Mouse (Mus musculus): Measurements from ENCODE around the gene Efcab5. TPM values are rescaled to one million over a fixed set of nuclear protein-coding genes. Genes with fewer than 3 reads are reported as not detected.
"Not testable (repeated sequence)": the region's sequence is repeated elsewhere in the genome, so short reads cannot be mapped to it uniquely, and the experiment has no call there.

Gene Efcab5
- total RNA-seq, 2 experiments from 2014 or later: 3.7 to 4.2 TPM

- no peak overlapping the region for H3K4me3 ChIP-seq
- no peak overlapping the region for H3K27ac ChIP-seq
- DNase-seq (ENCODE audit: extremely low spot score in 1 of 2, low spot score in 2 of 2): no peak
- intact Hi-C loops (cut with DNase I): no loop called here
- TF ChIP-seq CTCF (IDR thresholded peaks at IDR 0.05): no peak
These were observed 60.2 kb downstream of the Efcab5 start for GRCm38 (mm10) chr11:77128562-77128961.

GRCm38 (mm10) chr11:77111141-77111540 is 77.6 kb downstream of the Efcab5 start:
- intact Hi-C loops (cut with DNase I): no loop called here
- Histone ChIP-seq H3K4me3 (no peak overlapping the region), H3K27ac (no peak overlapping the region)
- no peak for DNase-seq (ENCODE audit: extremely low spot score in 1 of 2, low spot score in 2 of 2)
- no peak for TF ChIP-seq CTCF (IDR thresholded peaks at IDR 0.05)

DNA sequence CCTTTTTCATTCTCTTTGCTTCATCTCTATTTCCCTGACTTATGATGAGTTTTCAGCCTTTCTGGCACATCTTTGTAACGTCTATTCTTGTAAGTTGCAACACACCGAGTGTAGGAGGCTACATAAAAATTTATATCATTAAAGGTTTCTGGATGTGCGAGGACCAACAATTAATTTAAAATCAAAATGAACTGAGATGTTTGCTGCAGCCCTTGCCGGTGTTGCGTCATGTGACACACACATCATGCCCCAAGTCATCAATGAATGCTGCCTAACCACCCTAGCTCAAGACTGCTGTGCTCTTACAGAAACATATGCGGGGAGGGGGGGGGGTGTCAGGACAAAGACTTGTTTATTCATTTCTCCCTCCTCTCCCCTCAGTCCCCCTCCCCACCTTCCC is 80.3 kb downstream of the Efcab5 start:
- DNase-seq (ENCODE audit: extremely low spot score in 1 of 2, low spot score in 2 of 2): no peak
- intact Hi-C loops (cut with DNase I): no loop called here

DNA sequence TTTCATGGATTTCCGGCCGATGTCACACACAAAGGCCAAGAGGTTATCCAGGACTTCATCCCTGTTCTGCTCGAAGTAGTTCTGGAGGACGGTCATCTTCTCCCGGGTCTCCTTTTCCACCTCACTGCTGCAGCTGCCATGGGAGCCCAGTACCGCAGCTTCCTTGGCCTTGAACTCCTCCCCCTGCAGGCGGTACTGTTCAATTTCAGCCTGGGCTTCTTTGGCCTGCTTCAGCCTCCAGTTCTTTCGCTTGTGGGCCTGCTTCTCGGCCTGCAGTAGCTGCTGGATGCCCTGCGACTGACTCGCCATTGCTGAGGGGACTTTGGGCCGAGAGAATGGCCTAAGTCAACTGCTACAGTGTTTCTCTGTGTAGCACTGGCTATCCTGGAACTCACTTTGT is 80.9 kb downstream of the Efcab5 start:
- intact Hi-C loops (cut with DNase I); H3K27ac ChIP-seq; H3K4me3 ChIP-seq; DNase-seq (ENCODE audit: extremely low spot score in 1 of 2, low spot score in 2 of 2): not testable (repeated sequence)

More for the DNA sequence above, 80.3 kb downstream of the Efcab5 start:
- Histone ChIP-seq H3K4me3 (no peak overlapping the region), H3K27ac (no peak overlapping the region)
- no peak for TF ChIP-seq CTCF (IDR thresholded peaks at IDR 0.05)

- DNase-seq (ENCODE audit: extremely low spot score in 1 of 2, low spot score in 2 of 2): no peak
- intact Hi-C loops (cut with DNase I): no loop called here
- H3K27ac ChIP-seq: no peak overlapping the region
- no peak overlapping the region for H3K4me3 ChIP-seq
- no peak; the same call in 1 of the 2 replicates for TF ChIP-seq CTCF (IDR thresholded peaks at IDR 0.05)
These were observed 81.8 kb downstream of the Efcab5 start for GRCm38 (mm10) chr11:77106961-77107360.

DNA sequence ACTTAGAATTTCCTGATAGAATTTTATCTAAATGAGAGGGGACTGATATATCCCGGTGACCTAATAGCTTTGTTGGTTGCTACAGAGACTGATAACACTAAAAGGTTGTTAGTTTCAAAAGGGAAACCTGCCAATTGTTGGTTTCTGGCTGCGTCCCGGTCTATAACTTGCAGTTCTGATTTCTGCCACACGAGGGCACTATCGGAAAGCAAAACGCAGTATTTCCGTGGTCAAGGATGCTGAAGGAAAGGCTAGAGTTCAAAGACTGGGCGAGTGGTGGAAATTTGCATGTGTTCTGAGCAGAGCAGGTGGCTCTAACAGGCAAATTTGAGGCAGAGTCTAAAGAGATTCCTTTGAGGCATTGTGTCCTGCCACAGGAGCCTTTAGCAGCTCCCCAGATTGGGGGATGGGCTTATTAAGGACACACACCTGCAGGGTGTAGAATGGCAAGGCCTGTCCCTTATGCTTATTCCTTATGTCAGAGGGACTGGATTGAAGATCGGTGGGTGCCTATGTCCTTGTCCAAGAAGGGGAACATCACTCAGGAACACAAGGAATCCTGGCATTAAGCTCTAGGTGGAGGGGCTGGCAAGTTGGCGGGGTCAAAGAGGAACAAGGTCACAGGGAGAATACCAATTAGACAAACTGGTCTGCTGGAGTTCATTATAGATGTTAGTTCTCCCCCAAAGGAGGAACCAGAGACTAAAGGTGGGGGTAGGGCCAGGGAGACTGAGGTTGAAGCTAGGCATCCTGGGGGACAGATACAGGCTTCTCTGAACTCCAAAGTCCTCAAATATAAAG is 88.4 kb downstream of the Efcab5 start:
- TF ChIP-seq CTCF (IDR thresholded peaks at IDR 0.05): peak; percentile 94
- H3K4me3 ChIP-seq: no peak overlapping the region
- intact Hi-C loops (cut with DNase I): loop anchor here (1.0 to 5.0 kb wide), 3 partner anchors 87 to 347 kb away; partner anchors contain the start of gene Efcab5

GRCm38 (mm10) chr11:77098332-77098972 is 90.3 kb downstream of the Efcab5 start:
- no peak overlapping the region for H3K27ac ChIP-seq
- intact Hi-C loops (cut with DNase I): loop anchor here (10.0 kb wide), 1 partner anchor 536 kb away; no protein-coding TSS in a partner anchor
- no peak for DNase-seq (ENCODE audit: extremely low spot score in 1 of 2, low spot score in 2 of 2)
- H3K4me3 ChIP-seq: no peak overlapping the region
- TF ChIP-seq CTCF (IDR thresholded peaks at IDR 0.05): no peak

More for the DNA sequence above, 88.4 kb downstream of the Efcab5 start:
- DNase-seq (ENCODE audit: extremely low spot score in 1 of 2, low spot score in 2 of 2): peak; percentile 67 to 83
- H3K27ac ChIP-seq: no peak overlapping the region

DNA sequence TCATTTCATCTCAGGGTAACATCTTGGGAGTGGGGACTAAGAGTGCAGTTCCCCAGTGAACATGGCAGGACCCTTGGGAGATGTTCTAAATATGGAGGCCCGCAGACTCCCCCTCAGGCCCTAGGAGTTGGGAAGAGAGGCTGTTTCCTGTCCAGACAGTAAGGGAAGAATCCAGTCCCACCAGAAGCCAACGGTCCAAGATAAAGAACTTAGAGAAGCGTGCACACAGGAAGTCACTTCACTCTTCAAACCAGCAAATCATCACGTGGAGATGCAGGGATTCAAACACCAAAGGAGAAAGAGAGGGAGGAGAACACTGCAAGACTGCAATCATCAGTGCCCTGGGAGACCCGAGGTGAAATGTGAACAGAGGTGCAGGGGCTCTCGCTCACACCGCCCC is 91.8 kb downstream of the Efcab5 start:
- intact Hi-C loops (cut with DNase I): loop anchor here (10.0 kb wide), 1 partner anchor 538 kb away; no protein-coding TSS in a partner anchor
- H3K27ac ChIP-seq: no peak overlapping the region
- no peak for TF ChIP-seq CTCF (IDR thresholded peaks at IDR 0.05)
- DNase-seq (ENCODE audit: extremely low spot score in 1 of 2, low spot score in 2 of 2): no peak
- no peak overlapping the region for H3K4me3 ChIP-seq

DNA sequence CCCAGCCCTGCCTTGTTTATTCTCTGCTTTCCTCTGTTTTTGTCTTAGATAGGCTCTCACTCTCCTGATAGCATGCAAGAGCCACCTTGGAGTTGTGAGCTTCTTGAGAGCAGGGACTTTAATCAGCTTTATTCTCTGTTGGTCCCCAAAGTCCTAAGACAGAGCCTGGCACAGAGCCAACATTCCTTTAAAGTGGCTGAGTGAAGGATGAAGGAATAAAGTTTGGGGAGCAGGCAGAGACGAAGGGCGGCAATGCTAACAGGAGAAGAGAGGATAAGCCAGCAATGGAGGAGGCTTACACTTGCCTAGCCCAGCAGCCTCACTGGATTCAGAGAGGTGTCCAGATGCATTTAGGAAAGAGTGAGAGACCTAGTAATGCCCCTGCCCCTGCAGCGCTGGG is 92.2 kb downstream of the Efcab5 start:
- DNase-seq (ENCODE audit: extremely low spot score in 1 of 2, low spot score in 2 of 2): no peak
- Histone ChIP-seq H3K27ac (no peak overlapping the region), H3K4me3 (no peak overlapping the region)
- TF ChIP-seq CTCF (IDR thresholded peaks at IDR 0.05): no peak
- intact Hi-C loops (cut with DNase I): loop anchor here (10.0 kb wide), 1 partner anchor 538 kb away; no protein-coding TSS in a partner anchor

DNA sequence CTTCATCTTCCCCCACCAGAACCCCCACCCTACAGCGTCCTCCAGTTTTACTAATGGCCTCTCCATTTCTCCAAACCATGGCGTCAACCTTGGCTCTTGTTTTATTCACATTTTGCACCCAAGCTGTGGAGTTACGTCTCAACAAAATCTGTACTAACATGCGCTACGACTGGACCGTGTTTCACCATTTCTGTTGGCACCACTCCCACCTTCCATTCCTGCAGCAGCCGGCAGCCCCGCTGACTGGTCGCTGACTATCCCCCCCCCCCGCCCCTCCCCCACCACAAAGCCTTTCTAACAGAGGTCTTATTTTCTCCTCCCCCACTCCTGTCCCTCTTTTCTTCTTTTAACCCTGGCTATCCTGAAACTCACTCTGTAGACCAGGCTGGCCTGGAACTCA is 93.6 kb downstream of the Efcab5 start:
- DNase-seq (ENCODE audit: extremely low spot score in 1 of 2, low spot score in 2 of 2): no peak
- Histone ChIP-seq H3K27ac (no peak overlapping the region), H3K4me3 (no peak overlapping the region)
- TF ChIP-seq CTCF (IDR thresholded peaks at IDR 0.05): no peak
- intact Hi-C loops (cut with DNase I): loop anchor here (10.0 kb wide), 1 partner anchor 540 kb away; no protein-coding TSS in a partner anchor

DNA sequence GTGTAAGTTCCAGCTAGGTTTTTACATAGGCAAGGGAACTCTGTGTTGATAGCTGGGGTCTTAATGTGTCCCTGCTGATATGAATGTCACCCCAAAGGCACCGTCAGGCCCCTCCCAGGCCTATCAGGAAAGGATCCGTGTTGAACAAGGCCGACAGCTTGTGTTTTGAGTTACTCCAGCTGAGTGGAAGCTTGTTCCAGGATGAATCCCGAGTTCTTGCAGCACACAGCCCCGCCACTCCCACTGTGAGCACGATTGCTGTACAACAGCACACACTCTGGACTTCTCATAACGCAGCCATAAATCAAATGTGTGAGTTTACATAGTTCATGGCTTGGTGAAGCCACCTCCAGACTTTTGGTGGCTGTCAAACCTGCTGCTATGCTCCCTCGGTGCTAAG is 94.6 kb downstream of the Efcab5 start:
- H3K4me3 ChIP-seq: no peak overlapping the region
- no peak overlapping the region for H3K27ac ChIP-seq
- DNase-seq (ENCODE audit: extremely low spot score in 1 of 2, low spot score in 2 of 2): no peak
- TF ChIP-seq CTCF (IDR thresholded peaks at IDR 0.05): no peak
- intact Hi-C loops (cut with DNase I): loop anchor here (10.0 kb wide), 1 partner anchor 541 kb away; no protein-coding TSS in a partner anchor

- Histone ChIP-seq H3K4me3 (peak overlapping the region; percentile 34), H3K27ac (no peak overlapping the region)
- peak; percentile 61 for TF ChIP-seq CTCF (IDR thresholded peaks at IDR 0.05)
- DNase-seq (ENCODE audit: extremely low spot score in 1 of 2, low spot score in 2 of 2): no peak
- intact Hi-C loops (cut with DNase I): loop anchor here (2.0 to 10.0 kb wide), 2 partner anchors 96 to 542 kb away; no protein-coding TSS in a partner anchor
These were observed 95.6 kb downstream of the Efcab5 start for GRCm38 (mm10) chr11:77093208-77093607.

Measured in left cerebral cortex, adult 2 months (tissue).